Mouse (Mus musculus): ENCODE measurements around the gene Emcn. TPM values are rescaled to one million over a fixed set of nuclear protein-coding genes. Genes with fewer than 3 reads are reported as not detected.

Gene Emcn
- polyA plus RNA-seq, 1 experiment from 2014 or later: 73.8 TPM

- H3K9ac ChIP-seq: no peak overlapping the region
- WGBS: 80% methylated on average over 2 of the region's 2 CpGs
- no peak overlapping the region for H3K4me2 ChIP-seq
- no peak overlapping the region for H3K27ac ChIP-seq (ENCODE audit: poor library complexity, severe bottlenecking)
- H3K4me3 ChIP-seq: no peak overlapping the region
- no peak for ATAC-seq (ENCODE audit: insufficient number of reproducible peaks, low FRiP score)
- no peaks in the 10 kb centered on the region for H3K4me1 ChIP-seq (replicated peaks)
- H3K36me3 ChIP-seq: no peaks in the 10 kb centered on the region
- H3K9me3 ChIP-seq (replicated peaks): no peaks in the 10 kb centered on the region
- no peaks in the 10 kb centered on the region for H3K27me3 ChIP-seq (replicated peaks)
Measured at GRCm38 (mm10) chr3:137382311-137382710, 41.4 kb downstream of the Emcn start.

DNA sequence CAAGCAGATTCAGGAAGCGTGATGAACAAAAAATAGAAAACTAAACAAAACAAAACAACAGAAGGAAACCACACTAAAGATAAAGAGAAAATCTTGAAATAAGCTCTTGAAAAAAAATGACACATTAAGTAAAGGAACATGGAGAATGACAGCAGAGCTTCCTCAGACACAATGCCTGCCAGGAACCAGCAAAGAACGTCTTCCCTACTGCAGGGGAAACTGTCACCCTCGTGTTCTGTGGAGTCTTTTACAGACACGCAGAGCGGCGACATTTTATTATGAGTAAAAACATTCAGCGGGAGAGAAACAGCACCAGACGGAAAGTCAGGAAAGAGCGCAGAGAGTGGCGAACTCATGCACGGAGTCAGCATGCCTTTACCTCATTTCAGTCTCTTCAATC is 54.7 kb downstream of the Emcn start:
- 60% methylated on average over 11 of the region's 11 CpGs for WGBS
- H3K4me2 ChIP-seq: no peak overlapping the region
- no peaks in the 10 kb centered on the region for H3K4me1 ChIP-seq (replicated peaks)
- no peak overlapping the region for H3K4me3 ChIP-seq
- no peak overlapping the region for H3K27ac ChIP-seq (ENCODE audit: poor library complexity, severe bottlenecking)
- no peak for ATAC-seq (ENCODE audit: insufficient number of reproducible peaks, low FRiP score)
- no peak overlapping the region for H3K9ac ChIP-seq
- peaks cover 3% of the 10 kb centered on the region; the same call in 1 of the 2 replicates for H3K36me3 ChIP-seq
- H3K9me3 ChIP-seq (replicated peaks): no peaks in the 10 kb centered on the region
- no peaks in the 10 kb centered on the region for H3K27me3 ChIP-seq (replicated peaks)

DNA sequence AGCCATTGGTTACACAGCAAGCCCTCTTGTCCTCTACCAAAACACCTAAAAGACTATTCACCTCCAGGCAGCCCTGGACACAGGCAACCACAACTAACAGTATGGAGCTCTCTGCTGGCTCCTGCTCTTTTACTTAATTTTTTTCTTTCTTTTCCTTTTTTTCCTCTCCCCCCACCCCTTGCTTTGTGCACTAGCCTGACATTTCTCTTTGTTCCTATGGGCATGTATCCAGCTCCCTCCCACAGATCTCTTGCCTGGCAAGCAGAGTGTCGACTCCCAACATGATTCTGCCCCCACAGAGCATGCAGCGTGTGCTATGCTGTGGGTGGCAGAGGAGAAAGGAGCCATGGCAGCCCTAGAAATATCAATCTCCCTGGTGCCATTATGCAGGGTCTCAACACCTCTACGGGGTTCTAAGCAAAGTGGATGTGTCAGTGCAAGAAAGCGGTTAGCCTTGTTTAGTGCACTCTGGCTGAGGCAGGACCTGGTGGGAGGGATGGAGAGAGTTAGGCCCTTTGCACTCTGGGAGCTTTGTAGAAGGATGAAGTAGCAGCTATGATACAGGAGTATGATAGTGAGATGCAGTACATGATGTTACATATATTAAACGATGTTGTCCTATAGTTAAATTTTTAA is 74.7 kb downstream of the Emcn start:
- ATAC-seq (ENCODE audit: insufficient number of reproducible peaks, low FRiP score): no peak
- no peaks in the 10 kb centered on the region for H3K9me3 ChIP-seq (replicated peaks)
- 60% methylated on average over 5 of the region's 5 CpGs for WGBS
- no peaks in the 10 kb centered on the region for H3K36me3 ChIP-seq
- no peak overlapping the region for H3K4me3 ChIP-seq
- H3K4me2 ChIP-seq: no peak overlapping the region
- no peak overlapping the region for H3K9ac ChIP-seq
- H3K4me1 ChIP-seq (replicated peaks): no peaks in the 10 kb centered on the region
- H3K27me3 ChIP-seq (replicated peaks): no peaks in the 10 kb centered on the region
- no peak overlapping the region for H3K27ac ChIP-seq (ENCODE audit: poor library complexity, severe bottlenecking)

DNA sequence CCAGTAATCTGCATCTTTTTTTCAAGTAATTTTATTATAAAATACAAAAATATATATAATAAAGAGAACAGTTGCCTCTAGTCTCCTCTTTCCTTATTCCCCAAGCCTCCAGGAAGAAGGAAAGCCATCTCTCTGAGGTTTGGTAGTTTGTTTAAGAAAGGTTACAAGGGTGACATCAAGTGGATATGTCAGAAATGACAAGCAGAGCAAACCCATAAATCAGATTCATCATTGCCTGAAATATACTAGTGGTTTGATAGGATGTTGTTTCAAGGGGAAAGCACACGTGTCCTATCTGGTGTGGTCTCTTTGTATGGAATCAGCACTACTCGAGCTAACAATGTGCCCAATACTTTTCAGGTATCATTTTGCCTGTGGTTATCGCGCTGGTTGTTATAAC is 77.8 kb downstream of the Emcn start:
- Histone ChIP-seq H3K36me3 (no peaks in the 10 kb centered on the region), H3K4me1 (replicated peaks) (no peaks in the 10 kb centered on the region), H3K9ac (no peak overlapping the region), H3K27me3 (replicated peaks) (no peaks in the 10 kb centered on the region), H3K27ac (ENCODE audit: poor library complexity, severe bottlenecking) (no peak overlapping the region), H3K9me3 (replicated peaks) (no peaks in the 10 kb centered on the region), H3K4me3 (no peak overlapping the region), H3K4me2 (no peak overlapping the region)
- 54% methylated on average over 4 of the region's 4 CpGs for WGBS
- ATAC-seq (ENCODE audit: insufficient number of reproducible peaks, low FRiP score): no peak

GRCm38 (mm10) chr3:137429516-137429915 is 88.6 kb downstream of the Emcn start:
- Histone ChIP-seq H3K4me2 (no peak overlapping the region), H3K9me3 (replicated peaks) (peaks cover 3% of the 10 kb centered on the region; the same call in 1 of the 2 replicates), H3K4me3 (no peak overlapping the region), H3K9ac (no peak overlapping the region), H3K27ac (ENCODE audit: poor library complexity, severe bottlenecking) (no peak overlapping the region), H3K27me3 (replicated peaks) (no peaks in the 10 kb centered on the region), H3K36me3 (peaks cover 4% of the 10 kb centered on the region; the same call in 1 of the 2 replicates), H3K4me1 (replicated peaks) (no peaks in the 10 kb centered on the region)
- ATAC-seq (ENCODE audit: insufficient number of reproducible peaks, low FRiP score): no peak
- 85% methylated on average over 6 of the region's 6 CpGs for WGBS

GRCm38 (mm10) chr3:137464902-137465629 is 124.2 kb downstream of the Emcn start:
- WGBS: 55% methylated on average over 4 of the region's 4 CpGs
- no peak for ATAC-seq (ENCODE audit: insufficient number of reproducible peaks, low FRiP score)
- H3K27ac ChIP-seq (ENCODE audit: poor library complexity, severe bottlenecking): no peak overlapping the region
- H3K4me1 ChIP-seq (replicated peaks): no peaks in the 10 kb centered on the region
- no peaks in the 10 kb centered on the region for H3K9me3 ChIP-seq (replicated peaks)
- H3K4me3 ChIP-seq: no peak overlapping the region
- H3K9ac ChIP-seq: no peak overlapping the region
- no peaks in the 10 kb centered on the region for H3K36me3 ChIP-seq
- H3K27me3 ChIP-seq (replicated peaks): no peaks in the 10 kb centered on the region
- H3K4me2 ChIP-seq: no peak overlapping the region

DNA sequence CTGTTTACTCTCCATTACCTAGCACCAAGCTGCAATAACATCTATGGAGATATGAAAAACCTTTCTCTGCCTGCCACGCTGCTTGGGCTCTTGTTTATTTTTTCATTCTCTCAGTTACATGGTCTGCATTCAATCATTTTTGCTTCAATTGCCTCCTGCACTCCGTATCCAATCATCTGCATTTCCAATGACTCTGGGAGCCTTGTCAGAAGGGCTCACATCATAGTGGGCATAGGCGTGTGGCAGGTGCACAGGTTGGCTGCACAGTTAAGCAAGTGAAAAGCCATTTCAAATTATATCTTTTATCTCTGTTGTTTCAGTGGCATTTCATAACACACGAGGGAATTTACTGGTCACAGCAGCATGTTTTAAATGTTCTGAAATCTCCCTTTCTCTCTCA is 125.1 kb downstream of the Emcn start:
- Histone ChIP-seq H3K4me3 (no peak overlapping the region), H3K4me1 (replicated peaks) (no peaks in the 10 kb centered on the region), H3K27ac (ENCODE audit: poor library complexity, severe bottlenecking) (no peak overlapping the region), H3K27me3 (replicated peaks) (no peaks in the 10 kb centered on the region), H3K4me2 (no peak overlapping the region), H3K9me3 (replicated peaks) (no peaks in the 10 kb centered on the region), H3K9ac (no peak overlapping the region), H3K36me3 (no peaks in the 10 kb centered on the region)
- ATAC-seq (ENCODE audit: insufficient number of reproducible peaks, low FRiP score): no peak
- 45% methylated on average over 4 of the region's 4 CpGs for WGBS

DNA sequence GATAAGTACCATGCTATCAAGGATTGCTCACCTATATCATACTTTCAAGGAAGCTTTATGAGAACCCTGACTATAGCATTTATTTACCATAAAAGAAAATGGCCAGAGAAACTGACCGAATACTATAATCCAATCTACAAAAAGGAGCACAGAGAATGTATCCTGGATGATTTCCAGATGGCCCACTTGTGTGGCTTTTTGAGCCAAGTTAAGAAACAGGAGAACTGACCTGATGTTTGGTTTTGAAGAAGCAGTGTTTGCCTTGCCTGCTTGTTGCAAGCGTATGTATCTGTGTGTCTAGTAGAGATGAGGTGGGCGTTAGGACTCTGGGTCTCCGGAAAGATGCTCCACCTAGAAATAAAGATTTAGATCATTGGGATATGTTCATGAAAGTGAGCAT is 125.9 kb downstream of the Emcn start:
- Histone ChIP-seq H3K4me3 (no peak overlapping the region), H3K27ac (ENCODE audit: poor library complexity, severe bottlenecking) (no peak overlapping the region), H3K27me3 (replicated peaks) (no peaks in the 10 kb centered on the region), H3K9ac (no peak overlapping the region), H3K4me1 (replicated peaks) (no peaks in the 10 kb centered on the region), H3K36me3 (no peaks in the 10 kb centered on the region), H3K4me2 (no peak overlapping the region), H3K9me3 (replicated peaks) (no peaks in the 10 kb centered on the region)
- ATAC-seq (ENCODE audit: insufficient number of reproducible peaks, low FRiP score): no peak
- 76% methylated on average over 4 of the region's 4 CpGs for WGBS

GRCm38 (mm10) chr3:137467386-137467785 is 126.5 kb downstream of the Emcn start:
- H3K4me1 ChIP-seq (replicated peaks): no peaks in the 10 kb centered on the region
- no peak overlapping the region for H3K4me2 ChIP-seq
- no peak overlapping the region for H3K9ac ChIP-seq
- H3K4me3 ChIP-seq: no peak overlapping the region
- H3K27me3 ChIP-seq (replicated peaks): no peaks in the 10 kb centered on the region
- ATAC-seq (ENCODE audit: insufficient number of reproducible peaks, low FRiP score): no peak
- no peak overlapping the region for H3K27ac ChIP-seq (ENCODE audit: poor library complexity, severe bottlenecking)
- H3K9me3 ChIP-seq (replicated peaks): no peaks in the 10 kb centered on the region
- H3K36me3 ChIP-seq: no peaks in the 10 kb centered on the region
- WGBS: 77% methylated on average over 1 of the region's 1 CpGs

GRCm38 (mm10) chr3:137472145-137472544 is 131.3 kb downstream of the Emcn start:
- no peak for ATAC-seq (ENCODE audit: insufficient number of reproducible peaks, low FRiP score)
- H3K27ac ChIP-seq (ENCODE audit: poor library complexity, severe bottlenecking): no peak overlapping the region
- 71% methylated on average over 1 of the region's 1 CpGs for WGBS
- no peak overlapping the region for H3K4me3 ChIP-seq
- no peak overlapping the region for H3K4me2 ChIP-seq
- no peaks in the 10 kb centered on the region for H3K27me3 ChIP-seq (replicated peaks)
- H3K9me3 ChIP-seq (replicated peaks): no peaks in the 10 kb centered on the region
- no peaks in the 10 kb centered on the region for H3K4me1 ChIP-seq (replicated peaks)
- no peaks in the 10 kb centered on the region for H3K36me3 ChIP-seq
- no peak overlapping the region for H3K9ac ChIP-seq

DNA sequence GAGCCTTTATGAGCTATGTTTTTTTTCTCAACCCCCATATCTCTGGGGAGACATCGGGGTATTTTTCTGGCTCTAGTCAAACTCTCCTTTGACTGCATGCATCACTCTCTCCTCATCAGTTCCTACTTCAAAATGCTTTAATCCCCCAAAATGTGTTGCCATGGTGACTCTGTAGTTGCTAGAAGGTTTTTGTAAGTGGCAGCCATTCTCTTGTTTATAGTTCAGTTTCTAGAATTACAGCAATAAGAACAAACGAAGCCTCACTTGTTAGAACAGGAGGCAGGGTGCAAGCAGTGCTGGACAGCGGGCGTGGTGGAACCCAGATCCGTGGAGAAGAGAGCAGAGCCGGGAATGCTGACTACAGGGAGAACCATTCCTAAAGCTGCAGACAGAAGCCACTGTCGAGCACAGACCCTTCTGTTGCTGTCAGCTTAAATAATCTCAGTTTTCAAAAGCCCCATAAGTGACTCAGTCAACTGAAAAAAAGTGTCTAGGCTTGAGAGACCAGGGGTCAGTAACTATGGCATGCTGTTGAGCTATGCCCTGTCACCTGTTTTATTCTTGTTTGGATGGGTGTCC is 139.0 kb downstream of the Emcn start:
- H3K36me3 ChIP-seq: no peaks in the 10 kb centered on the region
- no peak overlapping the region for H3K4me3 ChIP-seq
- no peak overlapping the region for H3K27ac ChIP-seq (ENCODE audit: poor library complexity, severe bottlenecking)
- no peak for ATAC-seq (ENCODE audit: insufficient number of reproducible peaks, low FRiP score)
- no peak overlapping the region for H3K9ac ChIP-seq
- 0 out of 2 replicates have a peak, but pooled peaks cover 3% of the 10 kb centered on the region for H3K9me3 ChIP-seq (replicated peaks)
- no peaks in the 10 kb centered on the region for H3K4me1 ChIP-seq (replicated peaks)
- 60% methylated on average over 7 of the region's 7 CpGs for WGBS
- H3K27me3 ChIP-seq (replicated peaks): no peaks in the 10 kb centered on the region
- H3K4me2 ChIP-seq: no peak overlapping the region
